13 mouse cellular contexts compared by ENCODE assay signal in genomic region chr2:173384935-173385586, GRCm38 (mm10).
A peak's percentile ranks its signal among the peaks of the same experiment; 100 is the strongest.
DNase-seq lines count a peak whose midpoint lies in the region; TF ChIP-seq lines count a peak whose summit lies in the region.
"Had no signal": no experiment of that assay in that cellular context is flagged by ENCODE, and none has a peak within 500 bp of the region (broad histone marks: within the 10 kb centered on the region; RNA-seq: fewer than 3 reads in every experiment).

No protein-coding gene starts in this region.

- H3K4me3 ChIP-seq in spleen, adult 2 months (ENCODE audit: extremely low read depth, insufficient read depth, insufficient read length), result no peak overlapping the region
- H3K4me3 ChIP-seq: embryonic facial prominence, embryonic 15.5 days; forebrain, embryonic 13.5 days; midbrain, embryonic 12.5 days had no signal

- H3K27ac ChIP-seq in spleen, adult 2 months (ENCODE audit: insufficient read depth, low read length), result peak overlapping the region; percentile 83
- H3K27ac ChIP-seq: embryonic facial prominence, embryonic 15.5 days; forebrain, embryonic 13.5 days; midbrain, embryonic 12.5 days had no signal

- TF ChIP-seq POLR2A in spleen, adult 2 months (IDR thresholded peaks at IDR 0.05; ENCODE audit: low read depth, low read length), result no peak

- DNase-seq in gastrocnemius, adult 8-10 months (ENCODE audit: low spot score in 2 of 2), result peak; percentile 21 to 34
- DNase-seq in gastrocnemius, postnatal 10 days, result no peak
- DNase-seq in spleen, adult 2 months (ENCODE audit: low read depth in 1 of 2, low spot score in 2 of 2), result no peak
- DNase-seq in spleen, adult 12 weeks (ENCODE audit: low spot score), result no peak
- DNase-seq in fibroblast of lung, adult 2 months (ENCODE audit: low read depth), result peak; percentile 64
- DNase-seq in embryo, embryonic 11 days, result no peak
- DNase-seq in ovary, postnatal 14 days (ENCODE audit: low spot score), result no peak
- no peak for DNase-seq in adrenal gland, postnatal 4 days (ENCODE audit: low spot score in 2 of 2)
- DNase-seq: cerebellum, adult 2 months; liver, postnatal 0 days had no signal

- WGBS in spleen, adult 2 months, result 46% methylated on average over 8 of the region's 8 CpGs

- peaks cover 40% of the 10 kb centered on the region for H3K4me1 ChIP-seq in spleen, adult 2 months (ENCODE audit: control insufficient read depth, insufficient read depth, insufficient read length)
- H3K4me1 ChIP-seq: forebrain, embryonic 13.5 days; midbrain, embryonic 12.5 days had no signal

- TF ChIP-seq CTCF in spleen, adult 2 months (IDR thresholded peaks at IDR 0.05; ENCODE audit: extremely low read depth, insufficient read depth, insufficient read length, insufficient replicate concordance), result no peak

- no peaks in the 10 kb centered on the region for H3K27me3 ChIP-seq in spleen, adult 2 months (ENCODE audit: control insufficient read depth, insufficient read depth, low read length)
- H3K27me3 ChIP-seq: embryonic facial prominence, embryonic 15.5 days; forebrain, embryonic 13.5 days; midbrain, embryonic 12.5 days had no signal

- no peaks in the 10 kb centered on the region for H3K36me3 ChIP-seq in spleen, adult 2 months (ENCODE audit: control insufficient read depth, insufficient read depth, low read length)
- H3K36me3 ChIP-seq: embryonic facial prominence, embryonic 15.5 days; midbrain, embryonic 12.5 days had no signal

Comparison
In these comparisons a context has a peak if more than half of its experiments do, and no peak if none do; other contexts are left out.
1. DNase-seq: peak in gastrocnemius, adult 8-10 months (2 of 2) and fibroblast of lung, adult 2 months (single experiment); none in gastrocnemius, postnatal 10 days (single experiment), spleen, adult 2 months (0 of 2), spleen, adult 12 weeks (single experiment), embryo, embryonic 11 days (single experiment), ovary, postnatal 14 days (single experiment) and adrenal gland, postnatal 4 days (0 of 2).